Mouse (Mus musculus): ENCODE results near the gene Papss2. TPM values are rescaled to one million over a fixed set of nuclear protein-coding genes. Genes with fewer than 3 reads are reported as not detected.

Gene Papss2
- polyA plus RNA-seq, 1 experiment, result 168 TPM

DNA sequence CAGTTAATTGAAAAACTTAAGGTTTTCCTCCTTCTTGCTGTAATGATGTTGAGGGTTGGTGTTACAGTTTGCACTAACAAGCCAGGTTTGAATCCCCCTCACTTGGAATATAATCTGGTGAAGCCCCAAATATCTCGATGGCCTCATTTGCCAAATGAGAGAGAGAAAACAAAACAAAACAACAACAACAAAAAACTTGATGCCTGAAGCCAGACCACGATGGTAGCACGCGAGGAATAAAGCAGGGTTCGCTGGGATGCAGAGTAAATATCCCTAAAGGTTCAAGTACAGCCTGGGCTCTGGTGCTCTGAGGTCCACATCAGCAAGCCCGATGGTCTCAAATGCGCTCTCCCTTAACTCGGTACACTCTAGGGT, 472 bp upstream of the Papss2 start:
- 18% methylated on average over 8 of the region's 8 CpGs for WGBS
- H3K4me3 ChIP-seq (ENCODE audit: insufficient read depth, low read depth, low read length), result peak overlapping the region; percentile 73
- no peaks in the 10 kb centered on the region for H3K36me3 ChIP-seq (ENCODE audit: control insufficient read depth, insufficient read depth, low read length)
- peaks cover 19% of the 10 kb centered on the region for H3K4me1 ChIP-seq (ENCODE audit: control insufficient read depth, insufficient read depth, low read length)
- TF ChIP-seq CTCF (conservative IDR thresholded peaks at IDR 0.05; ENCODE audit: insufficient read depth, insufficient read length, low read depth, low read length) (no peak), POLR2A (IDR thresholded peaks at IDR 0.05; ENCODE audit: low read depth, low read length) (no peak)
- H3K27ac ChIP-seq (ENCODE audit: insufficient read depth, low read depth, low read length), result no peak overlapping the region
- no peaks in the 10 kb centered on the region for H3K27me3 ChIP-seq (replicated peaks; ENCODE audit: control insufficient read depth, insufficient read depth, low read length)
- DNase-seq, result no peak

DNA sequence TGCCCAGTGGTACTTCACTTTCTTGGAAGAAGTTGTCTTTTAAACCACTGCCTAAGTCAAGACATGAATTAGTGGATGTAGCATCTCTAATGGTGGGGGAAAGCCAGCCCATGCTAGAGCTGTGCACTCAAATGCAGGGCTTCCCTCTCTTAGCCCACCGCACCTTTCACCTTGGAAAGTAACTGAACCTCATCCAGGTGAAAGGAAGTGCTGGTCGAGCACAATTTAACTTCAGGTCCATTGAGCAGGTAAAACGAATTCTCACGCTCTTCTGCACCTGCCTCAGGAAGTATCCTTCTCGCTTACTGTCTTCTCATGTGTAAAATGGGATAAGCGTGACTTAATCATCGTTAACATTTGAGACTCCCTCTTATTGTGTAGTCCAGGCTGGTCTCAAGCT, 3.4 kb downstream of the Papss2 start:
- TF ChIP-seq CTCF (conservative IDR thresholded peaks at IDR 0.05; ENCODE audit: insufficient read depth, insufficient read length, low read depth, low read length) (no peak), POLR2A (IDR thresholded peaks at IDR 0.05; ENCODE audit: low read depth, low read length) (no peak)
- WGBS, result 41% methylated on average over 7 of the region's 7 CpGs
- no peaks in the 10 kb centered on the region for H3K27me3 ChIP-seq (replicated peaks; ENCODE audit: control insufficient read depth, insufficient read depth, low read length)
- no peaks in the 10 kb centered on the region for H3K36me3 ChIP-seq (ENCODE audit: control insufficient read depth, insufficient read depth, low read length)
- DNase-seq, result peak; percentile 64
- no peak overlapping the region for H3K4me3 ChIP-seq (ENCODE audit: insufficient read depth, low read depth, low read length)
- H3K4me1 ChIP-seq (ENCODE audit: control insufficient read depth, insufficient read depth, low read length), result peaks cover 35% of the 10 kb centered on the region
- peak overlapping the region; percentile 79; the same call in 1 of the 2 replicates for H3K27ac ChIP-seq (ENCODE audit: insufficient read depth, low read depth, low read length)

DNA sequence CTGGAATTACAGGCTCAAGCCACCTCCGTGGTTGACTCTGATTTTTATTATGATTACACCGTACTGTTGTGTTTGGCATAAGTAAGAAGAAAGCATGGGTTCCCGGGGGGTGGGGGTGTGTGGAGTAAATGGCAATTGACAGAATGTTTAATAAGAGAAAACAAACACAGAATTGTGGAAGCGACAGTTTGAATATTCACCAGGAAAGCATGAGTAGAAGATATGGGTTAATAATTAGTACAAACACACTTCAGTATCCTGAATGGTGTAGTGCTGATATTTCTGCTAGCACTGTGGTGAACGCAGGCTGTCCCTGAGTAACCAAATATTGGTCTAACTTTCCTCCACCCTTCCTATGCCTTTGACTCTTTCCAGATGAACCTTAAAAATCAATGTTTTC, 3.8 kb downstream of the Papss2 start:
- no peaks in the 10 kb centered on the region for H3K27me3 ChIP-seq (replicated peaks; ENCODE audit: control insufficient read depth, insufficient read depth, low read length)
- H3K4me1 ChIP-seq (ENCODE audit: control insufficient read depth, insufficient read depth, low read length), result peaks cover 38% of the 10 kb centered on the region
- no peaks in the 10 kb centered on the region for H3K36me3 ChIP-seq (ENCODE audit: control insufficient read depth, insufficient read depth, low read length)
- WGBS, result 26% methylated on average over 5 of the region's 5 CpGs
- peak overlapping the region; percentile 79; the same call in 1 of the 2 replicates for H3K27ac ChIP-seq (ENCODE audit: insufficient read depth, low read depth, low read length)
- no peak overlapping the region for H3K4me3 ChIP-seq (ENCODE audit: insufficient read depth, low read depth, low read length)
- TF ChIP-seq CTCF (conservative IDR thresholded peaks at IDR 0.05; ENCODE audit: insufficient read depth, insufficient read length, low read depth, low read length) (no peak), POLR2A (IDR thresholded peaks at IDR 0.05; ENCODE audit: low read depth, low read length) (no peak)
- peak; percentile 68 for DNase-seq

DNA sequence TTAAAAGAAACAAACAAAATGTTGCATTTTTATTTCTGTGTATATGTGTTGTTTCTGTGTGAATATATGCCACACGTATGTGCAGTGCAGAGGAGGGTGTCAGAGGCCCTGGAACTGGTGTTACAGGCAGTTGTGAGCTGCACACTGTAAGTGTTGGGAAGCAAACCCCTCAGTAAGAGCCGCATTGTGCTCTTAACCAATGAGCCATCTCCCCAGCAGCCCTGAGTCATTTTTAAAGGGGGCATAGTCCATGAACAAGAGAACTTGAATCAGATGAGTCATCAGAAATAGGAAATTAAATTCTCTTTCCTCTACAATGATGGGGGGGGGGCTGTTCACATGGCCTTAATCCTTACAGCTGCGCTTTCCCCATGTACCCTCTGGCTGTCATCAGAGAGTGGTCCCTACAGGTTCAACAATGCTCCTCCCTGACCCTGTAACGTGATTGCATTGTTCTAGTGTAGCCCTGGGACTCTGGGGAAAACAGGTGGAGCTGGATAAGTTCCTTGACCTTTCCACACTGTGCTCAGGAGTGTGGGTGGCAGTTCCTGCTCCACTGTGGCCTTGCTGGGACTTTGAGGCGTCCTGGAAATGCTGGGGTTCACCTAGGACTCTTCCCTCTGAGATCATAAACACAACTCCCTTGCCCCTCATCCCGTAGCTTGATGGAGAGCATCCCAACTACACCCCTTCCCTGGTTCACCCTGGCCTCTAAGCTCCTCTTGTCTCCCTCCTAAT, 5.6 kb downstream of the Papss2 start:
- Histone ChIP-seq H3K4me1 (ENCODE audit: control insufficient read depth, insufficient read depth, low read length) (peaks cover 41% of the 10 kb centered on the region), H3K27ac (ENCODE audit: insufficient read depth, low read depth, low read length) (peak overlapping the region; percentile 4; the same call in 1 of the 2 replicates), H3K4me3 (ENCODE audit: insufficient read depth, low read depth, low read length) (no peak overlapping the region), H3K36me3 (ENCODE audit: control insufficient read depth, insufficient read depth, low read length) (no peaks in the 10 kb centered on the region), H3K27me3 (replicated peaks; ENCODE audit: control insufficient read depth, insufficient read depth, low read length) (no peaks in the 10 kb centered on the region)
- no peak for TF ChIP-seq CTCF (conservative IDR thresholded peaks at IDR 0.05; ENCODE audit: insufficient read depth, insufficient read length, low read depth, low read length)
- no peak for TF ChIP-seq POLR2A (IDR thresholded peaks at IDR 0.05; ENCODE audit: low read depth, low read length)
- WGBS, result 56% methylated on average over 6 of the region's 6 CpGs
- DNase-seq, result peak; percentile 68

DNA sequence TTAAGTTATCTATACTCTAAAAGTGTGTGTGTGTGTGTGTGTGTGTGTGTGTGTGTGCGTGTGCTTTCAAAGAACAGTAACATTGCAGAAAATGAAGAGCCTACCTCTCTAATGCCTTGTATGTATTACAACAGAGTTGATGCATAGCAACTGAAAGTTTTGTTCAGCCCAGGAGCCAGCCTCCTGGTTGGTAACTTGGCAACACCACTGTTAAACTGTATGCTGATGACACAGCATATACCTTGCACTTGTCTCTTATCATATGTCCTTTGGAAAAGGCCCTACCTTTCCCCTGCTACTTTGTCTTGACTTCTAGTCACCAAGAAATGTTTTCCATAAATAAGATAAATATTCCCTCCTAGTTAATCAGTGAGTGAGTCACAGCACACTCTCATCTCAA, 7.9 kb downstream of the Papss2 start:
- H3K4me1 ChIP-seq (ENCODE audit: control insufficient read depth, insufficient read depth, low read length), result peaks cover 46% of the 10 kb centered on the region
- H3K27ac ChIP-seq (ENCODE audit: insufficient read depth, low read depth, low read length), result no peak overlapping the region
- H3K27me3 ChIP-seq (replicated peaks; ENCODE audit: control insufficient read depth, insufficient read depth, low read length), result no peaks in the 10 kb centered on the region
- 80% methylated on average over 1 of the region's 1 CpGs for WGBS
- TF ChIP-seq CTCF (conservative IDR thresholded peaks at IDR 0.05; ENCODE audit: insufficient read depth, insufficient read length, low read depth, low read length) (no peak), POLR2A (IDR thresholded peaks at IDR 0.05; ENCODE audit: low read depth, low read length) (no peak)
- no peak overlapping the region for H3K4me3 ChIP-seq (ENCODE audit: insufficient read depth, low read depth, low read length)
- DNase-seq, result no peak
- no peaks in the 10 kb centered on the region for H3K36me3 ChIP-seq (ENCODE audit: control insufficient read depth, insufficient read depth, low read length)

DNA sequence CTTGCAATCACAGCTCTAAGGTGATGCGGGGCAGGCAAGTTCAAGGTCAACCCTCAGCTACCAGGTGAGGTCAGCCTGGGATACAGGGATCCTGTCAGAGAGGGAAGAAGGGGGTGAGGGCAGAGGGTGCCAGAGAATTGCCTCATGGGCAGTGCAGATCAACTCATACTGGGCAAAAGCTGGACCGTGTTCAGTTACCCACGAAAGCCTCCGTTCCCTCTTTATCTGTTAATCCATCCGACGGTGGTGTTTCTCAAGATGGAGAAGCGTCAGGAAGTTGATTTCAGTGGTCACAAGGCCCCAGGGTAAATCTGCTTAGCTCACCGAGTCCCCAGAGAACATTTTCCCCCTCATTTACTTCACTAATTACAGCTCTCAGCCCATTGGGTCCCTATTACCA, 8.5 kb downstream of the Papss2 start:
- WGBS, result 42% methylated on average over 8 of the region's 8 CpGs
- H3K4me1 ChIP-seq (ENCODE audit: control insufficient read depth, insufficient read depth, low read length), result peaks cover 40% of the 10 kb centered on the region
- no peak for TF ChIP-seq POLR2A (IDR thresholded peaks at IDR 0.05; ENCODE audit: low read depth, low read length)
- no peak for TF ChIP-seq CTCF (conservative IDR thresholded peaks at IDR 0.05; ENCODE audit: insufficient read depth, insufficient read length, low read depth, low read length)
- H3K4me3 ChIP-seq (ENCODE audit: insufficient read depth, low read depth, low read length), result no peak overlapping the region
- no peak for DNase-seq
- H3K27me3 ChIP-seq (replicated peaks; ENCODE audit: control insufficient read depth, insufficient read depth, low read length), result no peaks in the 10 kb centered on the region
- no peaks in the 10 kb centered on the region for H3K36me3 ChIP-seq (ENCODE audit: control insufficient read depth, insufficient read depth, low read length)
- H3K27ac ChIP-seq (ENCODE audit: insufficient read depth, low read depth, low read length), result peak overlapping the region; percentile 27; the same call in 1 of the 2 replicates

DNA sequence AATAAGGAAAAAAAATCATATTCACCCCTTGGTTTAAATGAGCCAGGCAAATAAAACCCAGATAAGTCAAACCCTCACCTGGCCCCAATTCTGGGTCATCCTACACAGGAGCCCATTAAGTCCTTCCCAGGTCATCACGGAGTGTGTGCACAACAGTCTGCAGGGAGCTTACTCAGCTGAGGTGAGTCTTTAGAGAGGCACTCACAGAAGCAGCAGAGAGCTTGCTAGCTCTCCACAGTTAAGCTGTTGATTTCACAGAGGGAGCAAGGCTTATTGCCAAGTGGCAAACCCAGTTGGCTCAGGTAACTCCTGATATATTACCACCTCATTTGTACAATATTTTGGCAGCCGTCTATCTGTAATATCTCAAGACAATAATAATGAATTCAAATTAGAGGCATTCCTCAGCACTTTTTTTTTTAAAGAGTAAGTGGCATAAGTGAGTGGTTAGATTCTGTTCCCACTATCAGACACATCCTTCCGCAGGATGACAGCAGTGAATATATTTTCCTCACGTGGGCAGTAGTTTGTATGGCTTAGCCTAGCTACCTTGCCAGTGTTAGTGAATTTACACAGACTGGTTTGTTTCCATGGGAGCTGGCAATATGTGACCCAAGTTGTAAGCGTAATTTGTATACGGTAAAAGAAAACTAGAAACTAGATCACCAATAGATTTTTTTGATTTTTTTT, 9.1 kb downstream of the Papss2 start:
- no peaks in the 10 kb centered on the region for H3K27me3 ChIP-seq (replicated peaks; ENCODE audit: control insufficient read depth, insufficient read depth, low read length)
- 71% methylated on average over 6 of the region's 6 CpGs for WGBS
- peak; percentile 56 for DNase-seq
- no peak overlapping the region for H3K4me3 ChIP-seq (ENCODE audit: insufficient read depth, low read depth, low read length)
- no peak overlapping the region for H3K27ac ChIP-seq (ENCODE audit: insufficient read depth, low read depth, low read length)
- TF ChIP-seq CTCF (conservative IDR thresholded peaks at IDR 0.05; ENCODE audit: insufficient read depth, insufficient read length, low read depth, low read length) (no peak), POLR2A (IDR thresholded peaks at IDR 0.05; ENCODE audit: low read depth, low read length) (no peak)
- no peaks in the 10 kb centered on the region for H3K36me3 ChIP-seq (ENCODE audit: control insufficient read depth, insufficient read depth, low read length)
- H3K4me1 ChIP-seq (ENCODE audit: control insufficient read depth, insufficient read depth, low read length), result peaks cover 35% of the 10 kb centered on the region
